Mouse (Mus musculus) heart, postnatal 0 days (tissue): Measurements from ENCODE around the gene Primpol.

Source experiments
- CTCF ChIP-seq: IDR thresholded peaks from 2 replicates; pipeline ENCODE4 v1.5.1; 2016; ENCODE audit warnings: antibody characterized with exemption, control low read depth, low read depth
- EP300 ChIP-seq: IDR thresholded peaks from 2 replicates; pipeline ENCODE4 v1.6.1; 2016; ENCODE audit warnings: antibody characterized with exemption, low read depth

- TF ChIP-seq CTCF = no peak
- no peak for TF ChIP-seq EP300
Measured at GRCm38 (mm10) chr8:46611557-46611956, 5.5 kb downstream of the Primpol start.
